Mouse (Mus musculus): ENCODE results near the gene Tmem132d. TPM values are rescaled to one million over a fixed set of nuclear protein-coding genes. Genes with fewer than 3 reads are reported as not detected.

Tmem132d gene
- 0.05 and 0.10 TPM in 2 replicates for polyA plus RNA-seq (2012; rRNA removed)

- 4% methylated on average over 40 of the region's 40 CpGs for whole genome bisulfite sequencing
- no peak for DNase-seq (ENCODE audit: low read depth, low spot score)
Measured at GRCm38 (mm10) chr5:128432916-128433315, at the start of gene Tmem132d. TSS of gene Tmem132d (minus strand) at chr5:128433077.

DNA sequence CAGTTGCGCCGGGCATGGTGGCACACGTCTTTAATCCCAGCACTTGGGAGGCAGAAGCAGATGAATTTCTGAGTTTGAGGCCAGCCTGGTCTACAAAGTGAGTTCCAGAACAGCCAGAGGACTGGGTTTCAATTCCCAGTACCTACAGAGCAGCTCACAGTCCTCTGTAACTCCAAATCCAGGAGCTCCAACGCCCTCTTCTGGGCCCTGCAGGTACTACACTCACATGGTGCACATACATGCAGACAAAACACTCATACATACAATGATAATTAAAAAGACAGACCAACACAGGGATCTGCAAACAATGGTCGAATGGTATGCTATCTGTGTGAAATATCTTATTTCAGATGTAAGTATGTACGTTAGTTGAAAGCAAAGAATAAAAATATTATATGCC is 47.9 kb upstream of the Tmem132d start:
- 79% methylated on average over 6 of the region's 6 CpGs for WGBS

GRCm38 (mm10) chr5:128475372-128475771 is 42.5 kb upstream of the Tmem132d start:
- no peak for DNase-seq (ENCODE audit: low read depth, low spot score)
- WGBS, result 79% methylated on average over 8 of the region's 8 CpGs

More for the DNA sequence above, 47.9 kb upstream of the Tmem132d start:
- no peak for DNase-seq (ENCODE audit: low read depth, low spot score)

DNA sequence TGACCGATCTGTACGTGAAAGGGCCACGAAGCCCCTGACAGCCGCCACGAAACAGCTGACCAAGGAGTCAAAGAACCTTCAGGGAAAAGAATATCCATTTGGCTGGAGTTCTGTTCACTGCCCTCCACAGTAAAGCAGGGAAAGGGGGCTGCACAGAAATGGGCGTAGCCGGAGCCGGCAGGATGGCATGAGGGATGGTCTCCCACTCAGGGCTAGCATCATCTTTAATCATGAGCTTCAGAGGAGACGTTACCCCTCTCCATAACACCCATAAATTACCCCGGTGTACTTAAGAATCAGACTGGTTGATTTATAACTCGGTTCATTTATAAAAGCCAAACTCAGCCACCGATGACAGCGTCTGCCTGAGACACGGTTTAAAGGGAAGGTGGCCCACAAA is 36.9 kb upstream of the Tmem132d start:
- DNase-seq (ENCODE audit: low read depth, low spot score), result no peak
- 52% methylated on average over 14 of the region's 14 CpGs for WGBS

DNA sequence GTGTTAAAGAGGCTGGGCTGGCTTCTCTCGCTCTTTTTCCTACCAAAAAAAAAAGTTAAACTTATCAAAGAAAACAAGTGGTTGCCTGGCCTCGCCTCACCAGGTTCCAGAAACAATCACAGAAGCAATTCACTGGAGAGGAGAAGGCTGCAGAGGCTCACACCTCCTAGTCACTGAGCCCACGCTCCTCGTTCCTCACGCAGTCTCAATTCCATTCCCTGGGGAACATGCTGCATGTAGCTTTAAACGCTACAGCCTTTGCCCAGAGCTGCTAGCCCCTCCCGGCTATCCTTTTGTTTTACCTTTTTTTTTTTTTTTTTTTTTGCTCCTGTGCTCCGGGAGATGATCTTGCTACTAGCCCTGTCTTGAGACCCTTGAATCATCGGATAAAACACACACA is 31.6 kb upstream of the Tmem132d start:
- WGBS, result 9% methylated on average over 9 of the region's 9 CpGs
- DNase-seq (ENCODE audit: low read depth, low spot score), result no peak

DNA sequence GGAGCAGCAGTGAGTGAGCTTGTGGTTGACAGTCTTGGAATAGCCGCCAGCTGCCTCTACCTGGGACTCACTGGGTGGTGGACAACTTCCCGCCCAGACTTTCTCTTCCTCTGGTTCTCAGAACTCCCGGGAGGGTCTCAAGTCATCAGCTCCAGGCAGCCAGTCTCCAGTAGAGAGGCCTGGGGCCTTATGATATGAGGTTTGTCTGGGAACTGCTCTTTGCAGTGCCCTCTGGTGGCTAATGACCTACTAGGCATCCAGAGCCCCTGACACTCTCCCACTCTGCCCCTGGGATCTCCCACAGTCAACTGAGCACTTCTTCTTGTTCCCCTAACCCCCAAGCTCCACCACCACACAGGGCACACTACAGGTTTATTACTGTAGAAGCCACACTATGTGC is 27.7 kb upstream of the Tmem132d start:
- DNase-seq (ENCODE audit: low read depth, low spot score), result no peak
- WGBS, result 43% methylated on average over 3 of the region's 3 CpGs

GRCm38 (mm10) chr5:128455732-128456131 is 22.9 kb upstream of the Tmem132d start:
- no peak for DNase-seq (ENCODE audit: low read depth, low spot score)
- WGBS, result 63% methylated on average over 12 of the region's 12 CpGs

GRCm38 (mm10) chr5:128452196-128452595 is 19.3 kb upstream of the Tmem132d start:
- 55% methylated on average over 6 of the region's 6 CpGs for WGBS
- DNase-seq (ENCODE audit: low read depth, low spot score), result no peak

GRCm38 (mm10) chr5:128450808-128451207 is 17.9 kb upstream of the Tmem132d start:
- DNase-seq (ENCODE audit: low read depth, low spot score), result no peak
- 82% methylated on average over 3 of the region's 3 CpGs for WGBS

- 25% methylated on average over 6 of the region's 6 CpGs for WGBS
- DNase-seq (ENCODE audit: low read depth, low spot score), result no peak
Measured at GRCm38 (mm10) chr5:128444876-128445275, 12.0 kb upstream of the Tmem132d start.

- WGBS, result 30% methylated on average over 4 of the region's 4 CpGs
- no peak for DNase-seq (ENCODE audit: low read depth, low spot score)
Measured at GRCm38 (mm10) chr5:128443848-128444247, 11.0 kb upstream of the Tmem132d start.

GRCm38 (mm10) chr5:128441121-128441520 is 8.2 kb upstream of the Tmem132d start:
- no peak for DNase-seq (ENCODE audit: low read depth, low spot score)
- WGBS, result 28% methylated on average over 5 of the region's 5 CpGs

GRCm38 (mm10) chr5:128439828-128440227 is 7.0 kb upstream of the Tmem132d start:
- WGBS, result 1% methylated on average over 5 of the region's 5 CpGs
- no peak for DNase-seq (ENCODE audit: low read depth, low spot score)

DNA sequence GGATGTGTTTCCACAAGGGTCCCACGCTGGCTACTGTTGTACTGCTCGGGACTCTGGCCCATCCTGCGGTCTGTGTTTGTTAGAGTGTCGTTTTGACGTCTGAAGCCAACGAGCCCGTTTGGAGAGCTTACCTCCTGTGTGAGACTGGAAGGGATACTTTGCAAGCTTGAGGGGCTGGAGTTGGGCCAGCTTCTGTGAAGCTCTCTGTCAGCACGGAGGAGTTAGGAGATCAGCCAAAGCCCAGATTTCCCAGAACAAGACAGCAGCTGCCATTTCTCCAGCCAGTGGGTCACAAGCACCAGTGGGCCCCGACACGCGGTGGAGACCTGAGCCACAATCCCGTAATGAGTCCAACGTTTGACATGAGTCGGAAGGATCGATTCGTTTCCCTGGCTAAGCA is 5.2 kb upstream of the Tmem132d start:
- no peak for DNase-seq (ENCODE audit: low read depth, low spot score)
- 64% methylated on average over 16 of the region's 16 CpGs for WGBS

DNA sequence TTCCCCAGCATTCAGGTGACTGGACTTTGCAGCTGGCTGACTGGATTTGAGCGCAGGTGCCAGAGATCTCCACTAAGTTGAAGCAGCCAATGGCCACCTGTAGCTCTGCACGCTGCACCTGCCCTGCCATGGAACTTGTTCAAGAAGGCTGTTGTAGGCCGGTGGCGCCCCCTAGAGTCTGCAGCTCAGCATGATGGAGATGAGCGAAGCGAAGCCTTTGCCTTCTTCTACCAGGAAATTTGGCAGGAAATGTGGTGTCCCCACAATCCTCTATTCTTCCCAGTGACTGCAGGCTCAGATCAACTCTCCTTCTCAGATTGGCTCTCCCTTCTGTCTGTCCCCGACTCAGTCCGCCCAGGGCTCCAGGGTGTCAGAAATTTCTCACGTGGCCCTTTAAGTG is 4.0 kb upstream of the Tmem132d start:
- WGBS, result 18% methylated on average over 9 of the region's 9 CpGs

DNA sequence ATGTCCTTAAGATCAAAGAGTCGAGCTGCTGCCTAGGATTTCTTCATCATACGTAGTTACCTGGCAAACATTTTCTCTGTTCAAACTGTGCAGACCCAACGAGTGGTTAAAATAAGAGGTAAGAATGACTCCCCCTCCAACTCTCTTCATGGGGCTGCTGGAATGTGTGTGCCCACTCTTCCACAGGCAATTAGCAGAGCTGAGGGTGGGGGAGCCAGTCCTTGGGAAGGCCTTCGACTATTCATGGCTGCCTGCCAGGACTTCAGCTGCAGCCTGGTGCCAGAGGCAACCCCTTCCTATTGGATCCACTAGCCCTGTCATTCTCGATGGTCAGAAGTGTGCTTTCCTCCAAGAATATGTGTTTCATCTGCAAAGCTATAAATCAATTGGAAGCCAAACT is 2.8 kb upstream of the Tmem132d start:
- 50% methylated on average over 5 of the region's 5 CpGs for whole genome bisulfite sequencing
- no peak for DNase-seq (ENCODE audit: low read depth, low spot score)

More for the DNA sequence above, 4.0 kb upstream of the Tmem132d start:
- no peak for DNase-seq (ENCODE audit: low read depth, low spot score)

GRCm38 (mm10) chr5:128433786-128434185 is 909 bp upstream of the Tmem132d start:
- WGBS, result 45% methylated on average over 9 of the region's 9 CpGs
- no peak for DNase-seq (ENCODE audit: low read depth, low spot score)

GRCm38 (mm10) chr5:128432422-128432821 is 455 bp downstream of the Tmem132d start:
- 3% methylated on average over 34 of the region's 37 CpGs for WGBS
- no peak for DNase-seq (ENCODE audit: low read depth, low spot score)

DNA sequence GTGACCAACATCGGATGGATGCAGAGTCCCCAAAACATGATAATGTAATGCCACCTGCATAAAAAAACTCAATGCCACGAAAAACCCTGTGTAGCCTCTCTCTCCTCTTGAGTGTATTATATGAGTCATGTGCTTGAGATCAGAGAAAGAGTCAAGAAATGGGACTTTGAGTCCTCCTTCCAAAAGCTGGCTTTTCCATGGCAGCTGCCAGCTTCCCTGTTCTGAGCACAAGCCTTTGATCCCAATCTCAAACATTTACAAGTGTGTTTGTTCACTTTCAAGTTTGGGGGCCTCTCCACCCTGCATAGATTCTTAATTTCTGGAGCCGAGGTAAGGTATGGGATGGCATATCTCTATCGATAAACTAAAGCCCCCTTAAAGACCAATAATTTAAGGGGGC is 8.2 kb downstream of the Tmem132d start:
- DNase-seq (ENCODE audit: low read depth, low spot score), result no peak
- WGBS, result 66% methylated on average over 4 of the region's 4 CpGs

- DNase-seq (ENCODE audit: low read depth, low spot score), result no peak
- WGBS, result 78% methylated on average over 2 of the region's 2 CpGs
Measured at GRCm38 (mm10) chr5:128424213-128424612, 8.7 kb downstream of the Tmem132d start.

DNA sequence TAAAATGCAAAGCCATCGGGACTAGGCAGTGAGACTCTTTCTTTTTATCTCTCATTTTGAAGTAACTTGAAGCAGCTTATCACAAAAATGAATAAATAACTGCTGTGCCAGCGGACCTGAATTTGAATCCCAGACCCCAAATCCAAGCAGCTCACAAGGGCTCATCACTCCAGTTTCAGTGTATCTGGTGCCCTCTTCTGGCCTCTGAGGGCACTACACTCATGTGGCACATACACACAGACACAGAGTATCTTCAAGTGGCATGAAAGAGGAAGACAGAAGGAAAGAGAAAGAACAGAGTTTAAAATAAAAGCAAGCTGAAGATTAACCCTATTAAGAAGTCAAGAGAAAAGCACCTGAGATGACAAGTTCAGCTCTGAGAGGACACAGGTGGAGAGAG is 10.8 kb downstream of the Tmem132d start:
- 93% methylated on average over 2 of the region's 2 CpGs for WGBS
- DNase-seq (ENCODE audit: low read depth, low spot score), result no peak

GRCm38 (mm10) chr5:128418149-128418710 is 14.6 kb downstream of the Tmem132d start:
- WGBS, result 62% methylated on average over 11 of the region's 11 CpGs
- DNase-seq (ENCODE audit: low read depth, low spot score), result no peak
